ENCODE assay signal across 17 mouse cellular contexts in the genomic region with DNA sequence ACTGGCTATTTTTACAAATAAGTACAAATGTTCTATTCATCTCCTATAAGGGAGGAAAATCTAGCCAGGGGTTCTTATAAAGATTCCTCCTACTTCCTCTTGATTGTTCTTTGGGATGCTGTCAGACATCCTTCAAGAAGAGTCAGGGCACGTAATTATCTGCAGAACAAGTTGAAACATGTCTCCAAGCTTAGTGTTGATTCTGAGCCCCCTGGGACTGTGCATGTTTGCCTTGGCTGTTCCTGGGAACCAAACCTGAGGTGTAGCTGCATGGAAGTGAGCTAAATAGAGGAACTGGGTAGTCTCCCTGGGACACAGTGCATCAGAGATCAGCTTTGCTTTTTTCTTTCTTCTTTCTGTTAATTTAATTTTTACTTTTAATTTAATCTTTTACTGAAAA.
"Had no signal": no experiment of that assay in that cellular context is flagged by ENCODE, and none has a peak within 500 bp of the region (broad histone marks: within the 10 kb centered on the region; RNA-seq: fewer than 3 reads in every experiment).

No protein-coding gene starts in this region.

- H3K4me2 ChIP-seq: liver, embryonic 11.5 days; liver, embryonic 15.5 days; midbrain, embryonic 13.5 days; neural tube, embryonic 12.5 days; stomach, embryonic 15.5 days had no signal

- H3K9ac ChIP-seq: liver, embryonic 15.5 days; midbrain, embryonic 13.5 days; neural tube, embryonic 12.5 days; stomach, embryonic 15.5 days had no signal

- H3K4me1 ChIP-seq: limb, embryonic 10.5 days; liver, embryonic 15.5 days; megakaryocyte, embryonic 14.5 days; midbrain, embryonic 13.5 days; neural tube, embryonic 12.5 days; stomach, embryonic 15.5 days had no signal

- DNase-seq: kidney, postnatal 10 days; kidney, postnatal 4 days; lung, adult 2 months; right cerebral cortex, postnatal 14 days; thymus, adult 2 months; thymus, postnatal 25 days had no signal

- H3K36me3 ChIP-seq: limb, embryonic 10.5 days; liver, embryonic 15.5 days; midbrain, embryonic 13.5 days; neural tube, embryonic 12.5 days; stomach, embryonic 15.5 days had no signal

- H3K4me3 ChIP-seq: layer of hippocampus, adult 2 months; limb, embryonic 10.5 days; liver, embryonic 15.5 days; megakaryocyte, embryonic 14.5 days; midbrain, embryonic 13.5 days; myocyte; neural tube, embryonic 12.5 days; stomach, embryonic 15.5 days had no signal

- H3K9me3 ChIP-seq: limb, embryonic 10.5 days; liver, embryonic 15.5 days; megakaryocyte, embryonic 14.5 days; midbrain, embryonic 13.5 days; neural tube, embryonic 12.5 days; stomach, embryonic 15.5 days had no signal

- ATAC-seq: lung, postnatal 0 days; midbrain, embryonic 13.5 days had no signal

- H3K27me3 ChIP-seq: liver, embryonic 15.5 days; megakaryocyte, embryonic 14.5 days; midbrain, embryonic 13.5 days; neural tube, embryonic 12.5 days; stomach, embryonic 15.5 days had no signal

- H3K27ac ChIP-seq: layer of hippocampus, adult 2 months; limb, embryonic 10.5 days; liver, embryonic 15.5 days; macrophage; midbrain, embryonic 13.5 days; neural tube, embryonic 12.5 days; stomach, embryonic 15.5 days had no signal
